Mouse (Mus musculus) 3T3-L1 (cell line): Measurements from ENCODE around the gene Rexo1.
A peak's percentile ranks its signal among the peaks of the same experiment; 100 is the strongest.
"Not testable (repeated sequence)": the region's sequence is repeated elsewhere in the genome, so short reads cannot be mapped to it uniquely, and the experiment has no call there.

ENCODE experiments used
- DNase-seq: peaks from one replicate; pipeline ENCODE4 v3.0.0-alpha.2; 2015; ENCODE audit warnings: low read depth, low spot score

The Rexo1 gene

DNA sequence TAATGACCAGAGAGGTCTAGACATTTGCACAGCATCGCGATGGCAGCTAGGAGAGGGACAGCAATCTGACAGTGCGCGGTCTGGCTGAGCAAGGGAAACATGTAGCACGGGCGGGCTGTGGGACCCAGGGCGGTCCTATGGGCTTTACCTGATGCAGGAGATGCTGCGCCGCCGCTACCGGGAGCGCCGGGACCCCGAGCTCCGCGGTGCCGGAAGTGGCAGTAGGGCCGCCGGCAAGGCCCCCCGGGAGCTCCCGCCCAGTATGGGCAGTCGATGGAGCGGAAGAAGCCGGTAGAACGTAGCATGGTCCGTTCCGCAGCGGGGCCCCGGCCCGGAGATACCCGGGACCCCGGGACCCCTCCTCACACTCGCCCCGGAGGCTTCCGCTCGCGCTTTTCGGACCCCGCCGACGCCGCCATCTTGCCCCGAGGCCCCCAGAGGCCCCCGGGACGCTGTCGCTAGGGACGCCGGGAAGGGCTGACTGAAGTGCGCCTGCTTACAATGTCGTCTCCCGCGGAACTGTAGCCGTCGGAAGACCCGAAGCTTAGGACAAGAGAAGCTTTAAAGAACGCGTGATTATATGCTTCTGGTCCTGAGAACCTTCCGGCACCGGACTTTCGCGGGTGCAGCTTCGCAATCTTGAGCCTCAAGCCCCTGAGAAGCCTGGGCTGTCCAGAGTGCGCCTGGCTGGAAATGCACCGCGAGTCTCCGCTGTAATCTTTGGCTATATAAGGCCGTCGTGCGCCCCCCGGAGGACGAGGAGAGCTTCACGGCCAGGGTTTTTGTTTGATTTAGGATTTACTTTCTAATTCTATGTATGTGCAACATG lies at the start of gene Rexo1:
TSS of gene Rexo1 (minus strand) at position 445 of the 829 bp plus-strand sequence.
- peak; percentile 95 for DNase-seq

DNA sequence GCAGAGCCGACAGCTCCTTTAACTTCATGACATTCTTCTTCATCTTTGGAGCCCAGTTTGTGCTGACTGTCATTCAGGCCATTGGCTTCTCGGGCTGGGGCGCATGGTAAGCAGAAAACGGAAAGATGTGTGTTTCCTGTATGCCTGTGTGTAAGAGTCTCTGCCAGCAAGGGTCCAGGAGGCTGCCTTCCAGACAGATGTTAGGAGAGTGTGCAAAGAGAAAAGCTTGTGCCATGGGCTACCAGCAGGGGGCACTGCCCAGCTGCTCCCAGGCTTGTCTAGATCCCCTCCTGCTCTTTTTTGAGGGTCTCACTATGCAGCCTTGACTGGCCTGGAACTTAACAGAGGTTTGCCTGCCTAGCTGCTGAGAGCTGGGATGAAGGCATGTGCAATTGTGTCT lies 49.7 kb upstream of the Rexo1 start:
- DNase-seq = peak; percentile 57

DNA sequence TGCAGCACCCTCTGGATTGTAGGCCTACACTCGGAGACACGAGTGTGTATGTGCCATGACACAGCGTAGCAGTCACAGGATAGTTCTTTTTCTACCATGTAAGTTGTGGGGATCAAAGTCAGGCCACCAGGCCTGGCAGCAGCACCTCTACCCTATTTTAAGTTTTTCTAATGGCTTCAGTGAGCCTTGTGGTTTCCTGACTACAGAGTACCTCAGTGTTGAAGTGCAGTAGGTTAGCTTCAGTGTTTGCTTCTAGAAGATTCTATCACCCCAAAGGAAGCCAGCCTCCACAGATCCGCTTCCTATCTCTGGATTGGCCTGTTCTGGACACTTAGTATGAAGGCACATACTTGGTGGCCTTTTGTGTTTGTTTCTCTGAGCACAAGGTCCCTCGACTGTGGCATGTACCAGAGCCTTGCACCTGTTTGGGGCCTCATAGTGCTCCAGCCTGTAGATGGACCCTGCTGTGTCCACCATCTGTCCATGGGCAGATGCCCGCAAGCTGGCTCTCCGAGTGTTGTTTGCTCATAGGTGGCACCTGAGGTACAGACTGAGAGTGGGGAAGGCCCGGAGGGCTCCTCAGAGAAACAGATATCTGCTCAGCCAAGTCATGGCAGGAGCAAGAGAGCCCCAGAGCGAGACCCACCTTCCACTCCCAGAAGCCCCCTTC lies 48.9 kb upstream of the Rexo1 start:
- DNase-seq = no peak

DNA sequence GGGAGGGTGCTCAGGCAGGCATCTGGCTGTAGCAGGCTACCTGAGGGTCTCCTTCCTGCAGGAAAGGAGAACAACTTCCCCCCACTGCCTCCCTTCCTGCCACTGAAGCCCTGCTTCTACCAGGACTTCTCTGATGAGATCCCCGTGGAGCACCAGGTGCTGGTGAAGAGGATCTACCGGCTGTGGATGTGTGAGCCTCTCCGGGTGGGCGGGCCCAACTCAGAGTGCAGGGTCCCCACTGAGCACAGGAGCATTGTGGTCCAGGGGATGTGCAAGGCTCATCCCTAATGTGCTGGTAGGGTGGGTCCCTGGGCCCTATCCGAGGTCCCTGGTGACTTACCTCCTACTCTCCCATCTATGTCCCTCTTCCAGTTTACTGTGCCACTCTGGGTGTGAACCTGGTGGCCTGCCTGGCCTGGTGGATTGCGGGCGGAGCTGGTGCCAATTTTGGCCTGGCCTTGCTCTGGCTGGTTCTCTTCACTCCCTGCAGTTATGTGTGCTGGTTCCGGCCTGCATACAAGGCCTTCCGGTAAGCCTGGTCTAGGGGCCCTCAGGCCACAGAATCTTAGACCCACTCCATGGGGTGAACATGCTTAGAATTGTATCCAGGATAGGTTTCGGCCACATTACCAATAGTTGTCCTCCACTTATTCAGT lies 48.0 kb upstream of the Rexo1 start:
- DNase-seq = no peak

DNA sequence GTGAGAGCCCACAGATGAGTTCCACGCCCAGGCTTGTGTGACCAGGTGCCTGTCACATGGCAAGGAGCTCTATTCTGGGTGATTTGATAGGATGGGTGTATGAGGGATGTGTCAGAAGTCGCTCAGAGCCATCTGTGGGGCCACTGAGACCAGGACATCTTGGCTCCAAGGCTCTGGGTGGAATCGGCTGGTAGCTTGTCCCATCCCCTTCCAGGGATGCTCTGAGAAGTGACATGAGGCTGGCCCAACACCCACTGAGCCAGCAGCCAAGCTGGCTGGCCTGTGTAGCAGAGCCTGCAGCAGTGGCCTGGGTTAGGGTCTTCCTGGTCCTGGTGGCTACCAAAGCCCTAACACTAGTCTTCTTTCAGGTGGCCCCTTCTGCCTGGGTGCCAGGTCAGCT lies 47.1 kb upstream of the Rexo1 start:
- DNase-seq = no peak

DNA sequence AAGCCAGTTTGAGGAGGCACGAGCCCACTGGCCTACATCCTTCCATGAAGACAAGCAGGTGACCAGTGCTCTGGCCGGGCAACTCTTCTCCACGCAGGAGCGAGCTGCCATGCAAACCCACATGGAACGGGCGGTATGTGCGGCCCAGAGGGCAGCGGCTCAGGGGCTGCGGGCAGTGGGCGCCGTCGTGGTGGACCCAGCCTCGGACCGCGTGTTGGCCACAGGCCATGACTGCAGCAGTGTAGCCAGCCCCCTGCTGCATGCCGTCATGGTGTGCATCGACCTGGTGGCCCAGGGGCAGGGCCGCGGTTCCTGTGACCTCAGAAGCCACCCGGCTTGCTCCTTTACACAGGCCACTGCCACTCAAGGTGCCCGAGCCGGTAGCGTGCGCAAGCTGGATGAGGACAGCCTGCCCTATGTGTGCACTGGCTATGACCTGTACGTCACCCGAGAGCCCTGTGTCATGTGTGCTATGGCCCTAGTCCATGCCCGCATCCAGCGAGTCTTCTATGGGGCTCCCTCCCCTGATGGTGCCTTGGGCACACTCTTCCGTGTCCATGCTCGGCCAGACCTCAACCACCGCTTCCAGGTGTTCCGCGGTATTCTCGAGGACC lies 45.5 kb upstream of the Rexo1 start:
- DNase-seq = no peak

DNA sequence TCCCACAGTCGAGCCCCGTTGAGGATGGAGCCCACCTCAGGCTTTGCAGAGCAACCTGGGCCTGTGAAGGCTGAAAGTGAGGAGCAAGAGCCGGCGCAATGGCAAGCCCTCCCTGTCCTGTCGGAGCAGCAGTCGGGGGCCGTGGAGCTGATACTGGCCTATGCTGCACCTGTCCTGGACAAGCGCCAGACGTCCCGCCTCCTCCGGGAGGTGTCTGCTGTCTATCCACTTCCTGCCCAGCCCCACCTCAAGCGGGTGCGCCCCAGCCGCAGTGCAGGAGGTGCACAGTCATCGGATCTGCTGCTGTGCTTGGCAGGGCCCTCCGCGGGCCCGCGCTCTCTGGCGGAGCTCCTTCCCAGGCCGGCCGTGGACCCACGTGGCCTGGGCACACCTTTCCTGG lies 44.9 kb upstream of the Rexo1 start:
- DNase-seq = no peak

DNA sequence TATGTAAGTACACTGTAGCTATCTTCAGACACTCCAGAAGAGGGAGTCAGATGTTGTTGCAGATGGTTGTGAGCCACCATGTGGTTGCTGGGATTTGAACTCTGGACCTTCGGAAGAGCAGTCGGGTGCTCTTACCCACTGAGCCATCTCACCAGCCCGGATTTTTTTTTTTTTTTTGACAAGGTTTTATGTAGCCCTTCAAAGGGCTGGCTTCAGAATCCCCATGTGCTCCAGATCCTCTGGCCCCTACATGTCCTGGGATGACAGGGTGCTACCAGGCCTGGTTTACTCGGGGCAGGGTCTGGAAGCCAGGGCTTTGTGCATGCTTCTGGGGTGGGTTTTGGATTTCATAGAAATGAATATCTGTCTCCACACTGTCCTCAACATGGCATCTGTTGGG lies 44.4 kb upstream of the Rexo1 start, which contains the start of gene Gm49322:
TSS of gene Gm49322 (plus strand) at position 301 of the 400 bp plus-strand sequence.
- DNase-seq = not testable (repeated sequence)

DNA sequence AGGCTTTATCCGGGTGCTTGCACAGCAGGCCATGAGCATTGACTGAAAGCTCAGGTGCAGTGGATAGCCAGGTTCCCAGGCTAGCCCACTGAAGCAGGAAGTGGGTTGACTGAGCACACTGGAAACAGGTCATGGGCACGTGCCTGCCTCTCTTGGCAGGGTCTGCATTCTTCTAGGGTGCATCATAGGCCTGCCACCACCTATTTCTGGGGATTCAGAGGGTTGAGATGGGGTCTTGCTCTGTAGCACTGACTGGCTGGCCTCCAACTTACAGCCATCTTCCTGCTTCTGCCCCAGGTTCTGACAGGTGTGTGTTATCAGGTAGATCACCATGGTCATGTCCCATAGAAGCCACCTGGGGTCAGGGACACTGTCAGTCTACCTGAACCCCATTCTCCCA lies 43.6 kb upstream of the Rexo1 start:
- DNase-seq = no peak

DNA sequence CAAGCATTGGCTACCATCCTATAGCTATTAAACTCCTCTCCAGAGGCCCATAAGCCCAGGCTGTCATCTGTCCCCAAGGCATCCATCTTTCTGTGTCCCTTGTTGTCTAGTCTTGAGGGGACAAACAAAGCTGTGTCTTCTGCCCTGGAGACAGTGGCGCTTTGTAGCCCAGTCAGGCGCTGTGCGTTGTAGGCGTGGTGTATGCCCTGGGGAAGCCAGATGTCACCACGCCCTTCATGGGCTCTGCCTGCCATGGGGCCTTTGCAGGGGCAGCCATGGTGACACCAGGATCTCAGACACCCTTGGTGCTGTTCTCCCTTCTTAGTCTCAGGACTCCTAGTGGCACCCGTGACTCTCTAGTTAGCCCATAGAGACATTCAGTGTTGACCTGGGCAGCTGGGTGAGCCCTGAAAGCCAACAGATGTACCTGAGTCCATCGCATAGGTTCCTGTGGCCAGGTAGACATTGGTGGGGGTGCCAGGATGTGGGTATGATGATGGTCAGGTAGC lies 42.7 kb upstream of the Rexo1 start:
- no peak for DNase-seq

DNA sequence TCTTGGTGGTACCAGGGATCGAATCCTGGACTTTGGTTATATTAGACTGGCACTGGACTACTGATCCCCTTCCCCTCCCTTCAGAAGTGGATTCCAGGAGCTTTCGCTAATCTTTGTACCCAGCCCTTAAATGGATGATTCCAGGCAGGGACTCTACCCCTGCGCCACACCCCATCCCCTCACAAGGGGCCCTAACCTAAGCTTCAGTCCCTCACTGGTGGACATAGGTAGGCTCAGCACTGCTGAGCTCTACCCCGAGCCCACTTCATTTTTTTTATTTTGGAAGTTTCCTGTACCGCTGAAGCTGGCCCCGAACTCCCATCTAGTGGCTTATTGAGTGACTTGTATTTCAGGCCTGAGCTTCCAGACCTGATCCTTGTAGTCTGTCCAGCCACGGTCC lies 42.0 kb upstream of the Rexo1 start:
- DNase-seq = no peak

DNA sequence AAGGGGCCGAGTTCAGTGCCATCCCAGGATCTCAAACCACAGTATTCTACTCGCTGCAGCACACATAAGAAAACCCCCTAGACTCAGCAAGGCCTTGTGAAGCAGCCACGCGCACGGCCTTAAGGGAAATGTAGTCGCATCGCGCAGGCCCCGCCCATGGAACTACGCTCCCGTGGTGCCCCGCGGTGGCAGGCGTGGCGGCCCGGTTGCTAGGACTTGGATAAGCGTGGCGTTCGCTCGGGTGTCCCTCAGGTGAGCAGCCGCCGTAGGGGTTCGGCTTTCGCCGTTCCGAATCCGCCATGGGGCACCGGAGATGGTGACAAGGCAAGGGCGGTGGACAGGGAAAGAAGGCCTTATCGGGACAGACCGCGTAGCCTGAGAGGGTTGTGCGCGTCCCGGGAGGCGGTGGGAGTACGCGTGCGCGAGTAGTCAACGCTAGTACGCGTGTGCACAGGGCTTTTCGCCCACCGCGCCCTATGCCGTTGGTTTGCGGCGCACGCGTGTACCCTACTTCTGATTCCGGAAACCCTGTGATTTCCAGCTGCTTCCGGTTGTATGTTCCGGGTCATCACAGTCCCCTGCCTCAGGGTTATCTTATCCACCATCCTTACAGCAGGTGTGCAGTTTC lies 41.5 kb upstream of the Rexo1 start, which contains the start of the genes Scamp4 and Adat3:
TSS of gene Scamp4 (plus strand) at position 175 of the 628 bp plus-strand sequence.
TSS of gene Adat3 (plus strand) at position 183 of the 628 bp plus-strand sequence.
- peak; percentile 94 for DNase-seq

DNA sequence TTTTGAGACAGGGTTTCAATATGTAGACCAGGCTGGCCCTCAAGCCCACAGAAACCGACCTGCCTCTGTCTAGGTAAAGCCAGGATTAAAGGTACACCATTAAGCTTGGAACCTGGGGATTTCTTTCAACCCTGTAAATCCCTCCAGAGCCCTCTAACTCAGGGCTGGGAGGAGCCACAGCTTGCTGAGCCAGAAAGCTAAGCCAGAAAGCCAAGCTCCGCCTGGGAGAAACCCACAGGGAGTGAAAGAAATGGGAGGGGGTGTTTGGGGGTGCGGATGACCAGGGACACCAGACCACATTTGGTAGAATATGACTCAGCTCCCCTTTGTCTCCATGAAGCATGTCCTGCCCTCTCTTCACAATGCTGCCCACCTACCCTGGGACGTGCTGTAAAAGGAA lies 35.0 kb upstream of the Rexo1 start:
- DNase-seq = no peak

DNA sequence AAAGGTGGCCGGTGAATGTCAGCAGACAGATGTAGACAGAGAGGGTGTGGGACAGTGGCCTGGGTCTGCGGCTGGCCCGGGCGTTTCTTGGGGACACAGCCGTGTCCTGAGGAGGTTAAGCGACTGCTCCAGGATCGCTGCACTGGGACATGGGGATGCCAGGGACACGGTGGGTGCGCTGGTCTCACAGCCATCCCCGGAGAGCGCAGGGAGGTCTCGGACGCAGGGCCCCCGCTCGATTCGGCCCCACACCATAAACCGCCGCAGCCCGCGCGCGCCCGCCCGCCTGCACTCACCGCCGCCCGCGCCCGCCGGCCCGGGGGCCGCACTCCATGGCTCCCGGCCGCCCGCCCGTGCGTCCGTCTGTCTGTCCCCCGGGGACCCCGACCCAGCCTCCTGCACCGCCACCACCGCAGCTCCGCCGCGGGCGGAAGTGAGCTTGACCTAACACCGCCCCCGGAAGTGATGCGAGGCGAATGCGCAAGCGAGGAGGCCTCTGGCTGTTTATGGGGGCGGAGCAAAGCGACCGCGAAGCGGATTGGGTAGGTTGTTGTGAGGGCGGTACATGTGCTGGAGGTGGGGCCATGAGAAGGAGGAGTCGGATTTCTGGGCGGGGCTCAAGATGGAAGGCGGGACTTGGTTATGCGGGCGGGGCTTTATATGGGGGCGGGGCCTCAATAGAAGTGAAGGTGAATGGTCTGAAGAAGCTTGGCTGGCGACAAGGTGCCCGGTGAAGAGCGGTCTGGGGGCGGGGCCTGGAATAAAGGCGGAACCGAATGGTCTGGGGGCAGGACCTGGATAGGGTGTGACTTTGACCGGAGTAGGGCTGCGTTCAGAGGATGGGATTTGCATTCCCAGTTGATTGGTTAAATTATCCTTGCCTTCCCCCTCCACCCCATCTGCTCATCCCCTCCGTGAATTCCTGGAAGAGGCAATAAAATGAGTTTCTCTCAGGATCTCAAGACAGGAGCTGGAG lies 28.8 kb upstream of the Rexo1 start, which contains the start of gene Abhd17a:
TSS of gene Abhd17a (minus strand) at position 463 of the 976 bp plus-strand sequence.
- DNase-seq = peak; percentile 97

DNA sequence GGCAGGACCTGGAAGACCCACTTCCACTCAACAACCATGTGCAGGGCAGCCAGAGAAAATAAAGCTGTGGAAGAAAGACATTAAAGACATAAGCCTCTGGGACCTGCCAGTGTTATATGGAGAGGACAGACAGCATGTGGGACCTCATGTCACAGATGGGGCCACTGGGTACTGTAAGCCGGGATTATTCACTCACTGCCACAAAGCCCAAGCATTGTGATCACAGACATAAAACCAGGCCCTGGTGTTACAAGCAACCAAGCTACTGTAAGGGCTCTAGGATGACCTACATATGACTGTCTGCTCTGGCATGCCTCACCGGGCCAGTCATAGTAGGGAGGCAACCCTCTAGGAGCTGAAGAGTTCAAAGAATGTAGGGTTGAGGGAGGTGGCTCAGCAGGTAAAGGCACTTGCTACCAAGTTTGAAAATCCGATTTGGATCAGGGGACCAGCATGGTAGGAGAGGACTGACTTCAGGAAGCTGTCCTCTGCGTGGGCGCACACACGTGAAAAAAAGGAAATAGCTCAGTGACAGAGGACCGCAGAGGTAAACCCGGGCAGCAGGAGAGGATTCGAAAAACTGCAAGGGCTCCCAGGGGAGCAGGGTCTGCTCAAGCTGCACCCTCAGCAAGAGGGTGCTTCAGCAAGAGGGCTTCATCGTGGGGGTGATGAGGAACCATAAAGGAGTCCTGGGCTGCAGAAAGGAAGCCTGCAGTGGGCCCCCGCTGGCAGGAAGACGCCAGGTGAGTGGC lies 27.9 kb upstream of the Rexo1 start:
- DNase-seq = peak; percentile 54

DNA sequence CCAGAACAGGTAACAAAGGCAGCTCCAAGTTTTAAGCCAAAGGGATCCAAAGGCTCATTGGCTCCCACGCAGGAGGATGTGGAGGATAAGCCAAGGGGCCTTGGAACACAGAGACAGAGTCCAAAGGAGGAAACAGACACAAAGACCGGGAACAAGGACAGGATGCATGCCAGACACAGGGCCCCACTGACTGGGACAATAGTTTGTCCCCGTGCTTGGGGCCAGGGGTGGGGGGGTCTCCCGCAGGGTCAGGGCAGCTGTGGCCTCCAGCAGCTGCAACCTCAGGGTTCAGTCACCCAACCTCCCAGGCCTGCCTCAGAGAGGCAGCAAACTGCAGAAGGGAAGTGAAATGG lies 25.9 kb upstream of the Rexo1 start:
- DNase-seq = no peak

DNA sequence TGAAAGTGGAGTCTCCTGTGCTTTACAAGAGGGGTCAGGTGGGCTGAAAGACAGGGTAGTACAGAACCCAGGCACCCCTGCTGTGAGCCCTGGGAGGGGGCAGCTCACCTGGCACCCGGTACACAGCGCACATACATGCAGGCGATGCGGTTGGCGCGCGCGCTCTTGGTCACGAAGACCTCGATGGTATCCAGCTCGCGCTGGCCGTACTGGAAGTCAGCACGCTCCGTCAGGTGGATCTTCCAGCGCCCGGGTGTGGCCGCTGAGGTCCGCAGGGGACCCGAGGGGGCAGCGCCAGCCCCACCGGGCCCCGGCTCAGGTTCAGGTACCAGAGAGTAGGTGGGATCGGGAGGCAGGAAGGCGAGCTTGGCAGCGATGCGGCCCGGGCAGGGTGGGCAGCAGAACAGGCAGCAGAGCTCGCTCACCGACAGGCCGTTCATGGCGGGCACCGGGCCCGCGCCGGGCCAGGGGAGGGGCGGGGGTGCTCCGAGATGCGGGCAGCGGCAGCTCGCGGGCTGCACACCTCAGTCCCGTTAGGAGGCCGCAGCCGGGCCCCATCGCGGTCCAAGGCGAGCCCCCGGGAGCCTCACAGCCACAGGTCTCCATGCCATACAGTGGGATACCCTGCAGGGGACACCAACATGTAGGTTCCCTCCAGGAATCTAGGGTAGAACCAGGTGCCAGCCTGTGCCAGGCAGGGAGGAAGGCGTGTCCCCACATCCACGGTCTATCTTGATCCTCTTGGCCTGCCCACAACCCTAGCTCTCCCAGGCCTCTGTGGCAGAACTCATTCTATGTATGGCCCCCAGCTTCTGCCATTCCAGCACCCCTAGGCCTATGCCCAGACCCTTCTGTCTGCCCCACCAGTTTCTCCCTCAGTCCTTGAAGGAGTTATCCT lies 25.3 kb upstream of the Rexo1 start:
- DNase-seq = no peak

DNA sequence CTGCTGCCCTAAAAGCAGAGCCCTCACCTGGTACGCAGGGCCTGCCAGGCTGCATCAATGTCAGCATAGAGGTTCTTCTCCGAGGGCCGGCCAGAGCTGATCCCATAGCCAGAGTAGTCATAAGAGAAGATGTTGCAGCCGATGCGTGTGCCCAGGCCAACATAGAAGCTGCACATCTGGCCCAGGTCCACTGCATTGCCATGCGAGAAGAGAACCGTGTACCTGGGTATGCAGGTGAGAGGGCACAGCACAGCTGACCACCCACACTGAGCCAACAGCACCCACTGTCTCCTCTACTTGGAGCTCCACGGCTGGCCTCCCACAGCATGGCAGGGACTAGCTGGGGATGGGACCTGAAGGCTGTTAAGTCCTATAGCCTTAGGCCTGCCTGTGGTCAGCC lies 24.2 kb upstream of the Rexo1 start:
- DNase-seq = no peak
